20 mouse cellular contexts compared by ENCODE assay signal in the genomic region with DNA sequence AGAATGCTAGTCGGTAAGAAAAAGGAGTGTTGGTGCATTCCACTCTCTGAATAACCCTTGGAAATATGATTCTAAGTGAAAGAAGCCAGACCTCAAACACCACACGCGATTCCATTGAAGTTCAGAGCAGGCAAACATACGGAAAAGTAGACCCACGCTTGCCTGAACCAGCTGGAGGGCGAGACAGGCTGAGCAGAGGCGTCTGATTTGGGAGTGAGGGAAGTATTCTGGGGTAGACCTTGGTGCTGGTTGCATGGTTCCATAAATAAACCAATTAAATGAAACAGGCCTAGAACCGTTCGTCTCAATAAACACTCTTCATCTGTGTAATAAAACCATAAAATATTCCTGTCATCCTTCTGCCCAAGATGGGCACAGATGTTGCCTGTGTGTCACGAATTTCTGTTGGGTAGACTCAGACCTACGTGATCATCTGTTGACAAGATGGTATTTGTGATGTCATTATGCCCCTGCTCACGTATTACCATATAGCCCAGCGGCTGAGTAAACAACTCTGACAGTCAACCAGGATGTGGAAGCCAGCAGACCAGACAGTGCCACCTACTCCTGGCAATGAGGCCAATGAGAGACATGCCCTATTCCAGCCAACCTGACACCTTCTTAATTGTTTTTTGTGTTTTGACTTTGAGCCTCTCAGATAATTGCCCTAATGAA. TPM values are rescaled to one million over a fixed set of nuclear protein-coding genes. Genes with fewer than 3 reads are reported as not detected.
DNase-seq lines count a peak whose midpoint lies in the region; ATAC-seq lines count a peak whose summit lies in the region.
"Had no signal": no experiment of that assay in that cellular context is flagged by ENCODE, and none has a peak within 500 bp of the region (broad histone marks: within the 10 kb centered on the region; RNA-seq: fewer than 3 reads in every experiment).

No protein-coding gene starts in this region.

- H3K4me3 ChIP-seq in midbrain, embryonic 16.5 days (ENCODE audit: low read depth, low read length) = no peak overlapping the region
- H3K4me3 ChIP-seq: heart, adult 2 months; limb, embryonic 12.5 days; liver, embryonic 13.5 days; lung, embryonic 15.5 days; midbrain, embryonic 13.5 days; stomach, embryonic 15.5 days had no signal

- no peak overlapping the region for H3K9ac ChIP-seq in midbrain, embryonic 16.5 days (ENCODE audit: low read depth, low read length)
- H3K9ac ChIP-seq: limb, embryonic 12.5 days; liver, embryonic 13.5 days; lung, embryonic 15.5 days; midbrain, embryonic 13.5 days; stomach, embryonic 15.5 days had no signal

- no peak overlapping the region for H3K27ac ChIP-seq in midbrain, embryonic 16.5 days (ENCODE audit: low read length)
- H3K27ac ChIP-seq: heart, adult 2 months; limb, embryonic 12.5 days; liver, embryonic 13.5 days; lung, embryonic 15.5 days; midbrain, embryonic 13.5 days; stomach, embryonic 15.5 days had no signal

- no peak overlapping the region for H3K4me2 ChIP-seq in midbrain, embryonic 16.5 days (ENCODE audit: low read length)
- H3K4me2 ChIP-seq: limb, embryonic 12.5 days; liver, embryonic 13.5 days; lung, embryonic 15.5 days; midbrain, embryonic 13.5 days; stomach, embryonic 15.5 days had no signal

- no peak for ATAC-seq in midbrain, embryonic 16.5 days
- ATAC-seq: activated CD4-positive, CD25-positive, alpha-beta regulatory T cell, adult 4 months; forebrain, embryonic 14.5 days; midbrain, embryonic 13.5 days had no signal

- 91% methylated on average over 13 of the region's 13 CpGs for WGBS in midbrain, embryonic 16.5 days

- no peaks in the 10 kb centered on the region for H3K9me3 ChIP-seq in midbrain, embryonic 16.5 days (replicated peaks; ENCODE audit: control insufficient read depth, low read length, poor library complexity, severe bottlenecking)
- H3K9me3 ChIP-seq: limb, embryonic 12.5 days; liver, embryonic 13.5 days; lung, embryonic 15.5 days; midbrain, embryonic 13.5 days; stomach, embryonic 15.5 days had no signal

- DNase-seq in frontal cortex, adult 2 months (ENCODE audit: extremely low spot score in 1 of 2, low spot score in 1 of 2) = peak; percentile 36 to 63
- DNase-seq in frontal cortex, postnatal 25 days (ENCODE audit: low spot score in 2 of 2) = no peak
- DNase-seq in right cerebral cortex, adult 18-20 months = peak; percentile 62
- no peak for DNase-seq in right cerebral cortex, postnatal 14 days
- DNase-seq in layer of hippocampus, adult 9-10 months (ENCODE audit: low spot score) = peak; percentile 36
- DNase-seq in urinary bladder, adult 2 months (ENCODE audit: low spot score) = no peak
- DNase-seq: adrenal gland, postnatal 25 days; cerebellum, adult 8-10 months; heart, adult 2 months; kidney, adult 2 months; liver, embryonic 13.5 days; retina, postnatal 1 day had no signal

- no peaks in the 10 kb centered on the region for H3K4me1 ChIP-seq in midbrain, embryonic 16.5 days (ENCODE audit: control insufficient read depth, insufficient read depth, low read length)
- H3K4me1 ChIP-seq: liver, embryonic 13.5 days; lung, embryonic 15.5 days; midbrain, embryonic 13.5 days had no signal

- H3K36me3 ChIP-seq in midbrain, embryonic 16.5 days (ENCODE audit: control insufficient read depth, insufficient read depth, low read length) = no peaks in the 10 kb centered on the region
- H3K36me3 ChIP-seq: limb, embryonic 12.5 days; liver, embryonic 13.5 days; lung, embryonic 15.5 days; midbrain, embryonic 13.5 days; stomach, embryonic 15.5 days had no signal

- H3K27me3 ChIP-seq in midbrain, embryonic 16.5 days (ENCODE audit: control insufficient read depth, insufficient read depth, low read depth, low read length) = no peaks in the 10 kb centered on the region
- H3K27me3 ChIP-seq: limb, embryonic 12.5 days; liver, embryonic 13.5 days; lung, embryonic 15.5 days; midbrain, embryonic 13.5 days; stomach, embryonic 15.5 days had no signal

RNA-seq across cellular contexts. Expression of gene Lrrc17, which starts 40.3 kb away (rescaled TPM):
- polyA plus RNA-seq in frontal cortex, adult 2 months (2012; rRNA removed) = 0.23 and 0.36 TPM in 2 replicates
- 4.6 TPM in 2 replicates for polyA plus RNA-seq in midbrain, embryonic 16.5 days (2015; fragmentation: Nextera tagmentation; extraction: Ambion mirVana)
- polyA plus RNA-seq in urinary bladder, adult 2 months (2012; rRNA removed) = 18.8 and 23.7 TPM in 2 replicates
- polyA plus RNA-seq: cortical plate, adult 2 months had no signal

Comparison
In these comparisons a context has a peak if more than half of its experiments do, and no peak if none do; other contexts are left out.
1. DNase-seq: peak in frontal cortex, adult 2 months (2 of 2), right cerebral cortex, adult 18-20 months (single experiment) and layer of hippocampus, adult 9-10 months (single experiment); none in frontal cortex, postnatal 25 days (0 of 2), right cerebral cortex, postnatal 14 days (single experiment) and urinary bladder, adult 2 months (single experiment).